Mouse (Mus musculus): Measurements from ENCODE around the gene Cdk4. TPM values are rescaled to one million over a fixed set of nuclear protein-coding genes. Genes with fewer than 3 reads are reported as not detected.

Gene Cdk4
- polyA plus RNA-seq, 1 experiment from 2014 or later: 1,443 TPM

- peak overlapping the region; percentile 97 for H3K4me2 ChIP-seq
- 12% methylated on average over 5 of the region's 5 CpGs for WGBS
- 0 out of 2 replicates have a peak, but pooled peaks cover 6% of the 10 kb centered on the region for H3K4me1 ChIP-seq
- H3K9me3 ChIP-seq: no peaks in the 10 kb centered on the region
- H3K4me3 ChIP-seq (replicated peaks): peak overlapping the region; percentile 96
- peaks cover 9% of the 10 kb centered on the region for H3K36me3 ChIP-seq
- no peak for ATAC-seq (ENCODE audit: insufficient read depth, low FRiP score, low read depth)
- peak overlapping the region; percentile 88; the same call in 1 of the 2 replicates for H3K27ac ChIP-seq
- H3K27me3 ChIP-seq (replicated peaks): peaks cover 1% of the 10 kb centered on the region; the same call in 1 of the 2 replicates
- peak overlapping the region; percentile 63 for H3K9ac ChIP-seq
Observed at GRCm38 (mm10) chr10:127042468-127043115, 20.7 kb upstream of the Cdk4 start.

GRCm38 (mm10) chr10:127043187-127043586 lies 20.1 kb upstream of the Cdk4 start:
- WGBS: 91% methylated on average over 6 of the region's 6 CpGs
- Histone ChIP-seq H3K27ac (no peak overlapping the region), H3K27me3 (replicated peaks) (peaks cover 7% of the 10 kb centered on the region), H3K9ac (no peak overlapping the region), H3K4me3 (replicated peaks) (no peak overlapping the region), H3K4me1 (0 out of 2 replicates have a peak, but pooled peaks cover 6% of the 10 kb centered on the region), H3K36me3 (peaks cover 9% of the 10 kb centered on the region), H3K4me2 (no peak overlapping the region), H3K9me3 (no peaks in the 10 kb centered on the region)
- no peak for ATAC-seq (ENCODE audit: insufficient read depth, low FRiP score, low read depth)

GRCm38 (mm10) chr10:127047954-127048353 lies 15.4 kb upstream of the Cdk4 start, which contains the start of gene Cyp27b1:
Cyp27b1 (plus strand) TSS chr10:127048250.
- H3K27ac ChIP-seq: no peak within 1 kb of the TSS
- WGBS: 36% methylated on average over 5 of the region's 5 CpGs
- no peak for ATAC-seq (ENCODE audit: insufficient read depth, low FRiP score, low read depth)
- H3K4me3 ChIP-seq (replicated peaks): peak within 1 kb of the TSS; percentile 26
- H3K4me2 ChIP-seq: peak within 1 kb of the TSS; percentile 53
- H3K36me3 ChIP-seq: peaks cover 9% of the 10 kb centered on the region
- no peaks in the 10 kb centered on the region for H3K9me3 ChIP-seq
- peaks cover 14% of the 10 kb centered on the region for H3K4me1 ChIP-seq
- H3K27me3 ChIP-seq (replicated peaks): peaks cover 46% of the 10 kb centered on the region
- H3K9ac ChIP-seq: no peak within 1 kb of the TSS

- Histone ChIP-seq H3K4me2 (peak overlapping the region; percentile 53), H3K36me3 (peaks cover 9% of the 10 kb centered on the region), H3K4me3 (replicated peaks) (peak overlapping the region; percentile 26), H3K27ac (no peak overlapping the region), H3K9ac (no peak overlapping the region), H3K27me3 (replicated peaks) (peaks cover 46% of the 10 kb centered on the region), H3K9me3 (no peaks in the 10 kb centered on the region), H3K4me1 (peaks cover 14% of the 10 kb centered on the region)
- 5% methylated on average over 35 of the region's 35 CpGs for WGBS
- ATAC-seq (ENCODE audit: insufficient read depth, low FRiP score, low read depth): no peak
Observed at GRCm38 (mm10) chr10:127048608-127049394, 14.5 kb upstream of the Cdk4 start.

GRCm38 (mm10) chr10:127049395-127050118 lies 13.8 kb upstream of the Cdk4 start:
- 4% methylated on average over 29 of the region's 29 CpGs for WGBS
- ATAC-seq (ENCODE audit: insufficient read depth, low FRiP score, low read depth): peak; percentile 32; the same call in 1 of the 2 replicates
- Histone ChIP-seq H3K27me3 (replicated peaks) (peaks cover 46% of the 10 kb centered on the region), H3K4me1 (peaks cover 14% of the 10 kb centered on the region), H3K9me3 (no peaks in the 10 kb centered on the region), H3K9ac (no peak overlapping the region), H3K27ac (no peak overlapping the region), H3K36me3 (peaks cover 6% of the 10 kb centered on the region), H3K4me2 (peak overlapping the region; percentile 53), H3K4me3 (replicated peaks) (peak overlapping the region; percentile 26)

- no peaks in the 10 kb centered on the region for H3K9me3 ChIP-seq
- ATAC-seq (ENCODE audit: insufficient read depth, low FRiP score, low read depth): no peak
Observed at GRCm38 (mm10) chr10:127050119-127050474, 13.2 kb upstream of the Cdk4 start.

GRCm38 (mm10) chr10:127054646-127055045 lies 8.7 kb upstream of the Cdk4 start:
- Histone ChIP-seq H3K27me3 (replicated peaks) (peaks cover 26% of the 10 kb centered on the region), H3K27ac (no peak overlapping the region), H3K9ac (no peak overlapping the region), H3K9me3 (no peaks in the 10 kb centered on the region), H3K4me1 (peaks cover 18% of the 10 kb centered on the region; the same call in 1 of the 2 replicates), H3K36me3 (peaks cover 19% of the 10 kb centered on the region), H3K4me3 (replicated peaks) (no peak overlapping the region), H3K4me2 (no peak overlapping the region)
- WGBS: 62% methylated on average over 4 of the region's 4 CpGs
- no peak for ATAC-seq (ENCODE audit: insufficient read depth, low FRiP score, low read depth)

More at GRCm38 (mm10) chr10:127050119-127050474, 13.2 kb upstream of the Cdk4 start:
- Histone ChIP-seq H3K4me3 (replicated peaks) (peak overlapping the region; percentile 26; the same call in 1 of the 2 replicates), H3K36me3 (peaks cover under 1% of the 10 kb centered on the region; the same call in 1 of the 2 replicates), H3K27ac (no peak overlapping the region), H3K27me3 (replicated peaks) (peaks cover 46% of the 10 kb centered on the region), H3K4me1 (peaks cover 14% of the 10 kb centered on the region), H3K4me2 (peak overlapping the region; percentile 53), H3K9ac (no peak overlapping the region)
- WGBS: 15% methylated on average over 10 of the region's 10 CpGs

GRCm38 (mm10) chr10:127055406-127055805 lies 7.9 kb upstream of the Cdk4 start:
- Histone ChIP-seq H3K4me2 (no peak overlapping the region), H3K4me1 (peaks cover 14% of the 10 kb centered on the region; the same call in 1 of the 2 replicates), H3K9ac (no peak overlapping the region), H3K4me3 (replicated peaks) (no peak overlapping the region), H3K27ac (no peak overlapping the region), H3K36me3 (peaks cover 19% of the 10 kb centered on the region), H3K9me3 (no peaks in the 10 kb centered on the region), H3K27me3 (replicated peaks) (peaks cover 18% of the 10 kb centered on the region)
- ATAC-seq (ENCODE audit: insufficient read depth, low FRiP score, low read depth): no peak
- WGBS: 83% methylated on average over 8 of the region's 8 CpGs

GRCm38 (mm10) chr10:127056490-127056889 lies 6.8 kb upstream of the Cdk4 start:
- no peaks in the 10 kb centered on the region for H3K9me3 ChIP-seq
- H3K9ac ChIP-seq: no peak overlapping the region
- no peak overlapping the region for H3K4me2 ChIP-seq
- H3K4me3 ChIP-seq (replicated peaks): no peak overlapping the region
- H3K36me3 ChIP-seq: peaks cover 19% of the 10 kb centered on the region
- no peak overlapping the region for H3K27ac ChIP-seq
- no peak for ATAC-seq (ENCODE audit: insufficient read depth, low FRiP score, low read depth)
- 83% methylated on average over 20 of the region's 20 CpGs for WGBS
- peaks cover 14% of the 10 kb centered on the region; the same call in 1 of the 2 replicates for H3K4me1 ChIP-seq
- peaks cover 12% of the 10 kb centered on the region; the same call in 1 of the 2 replicates for H3K27me3 ChIP-seq (replicated peaks)

- ATAC-seq (ENCODE audit: insufficient read depth, low FRiP score, low read depth): no peak
- WGBS: 1% methylated on average over 9 of the region's 9 CpGs
- H3K27me3 ChIP-seq (replicated peaks): 0 out of 2 replicates have a peak, but pooled peaks cover 6% of the 10 kb centered on the region
- H3K36me3 ChIP-seq: peaks cover 19% of the 10 kb centered on the region
- H3K9me3 ChIP-seq: no peaks in the 10 kb centered on the region
- no peak overlapping the region for H3K27ac ChIP-seq
- peak overlapping the region; percentile 75 for H3K4me3 ChIP-seq (replicated peaks)
- H3K4me1 ChIP-seq: peaks cover 14% of the 10 kb centered on the region; the same call in 1 of the 2 replicates
- H3K9ac ChIP-seq: no peak overlapping the region
- H3K4me2 ChIP-seq: peak overlapping the region; percentile 96
Observed at GRCm38 (mm10) chr10:127058161-127058560, 5.2 kb upstream of the Cdk4 start.

- Histone ChIP-seq H3K4me3 (replicated peaks) (peak overlapping the region; percentile 75), H3K9ac (no peak overlapping the region), H3K9me3 (no peaks in the 10 kb centered on the region), H3K4me2 (peak overlapping the region; percentile 96), H3K27ac (no peak overlapping the region), H3K27me3 (replicated peaks) (0 out of 2 replicates have a peak, but pooled peaks cover 6% of the 10 kb centered on the region), H3K4me1 (peaks cover 14% of the 10 kb centered on the region; the same call in 1 of the 2 replicates), H3K36me3 (peaks cover 19% of the 10 kb centered on the region)
- ATAC-seq (ENCODE audit: insufficient read depth, low FRiP score, low read depth): no peak
- 8% methylated on average over 8 of the region's 8 CpGs for WGBS
Observed at GRCm38 (mm10) chr10:127058708-127059107, 4.6 kb upstream of the Cdk4 start.

All from stomach, embryonic 15.5 days (tissue).